Mouse (Mus musculus) T-helper 2 cell (primary cell): ENCODE measurements around the gene Kcnn4.

ENCODE experiments used
- in situ Hi-C: fragments of 300-600 bp; cut with MboI, MseI; formaldehyde crosslinking; loops from one replicate; pipeline ENCODE4 v1.15.1; 2025; ENCODE audit warnings: high pct_unique_total_duplicates

Kcnn4 gene

GRCm38 (mm10) chr7:24423107-24423763, 53.2 kb downstream of the Kcnn4 start:
- in situ Hi-C loops, result no loop called here

GRCm38 (mm10) chr7:24423956-24424732, 54.1 kb downstream of the Kcnn4 start:
- in situ Hi-C loops, result no loop called here

GRCm38 (mm10) chr7:24425919-24426318, 55.9 kb downstream of the Kcnn4 start:
- in situ Hi-C loops, result no loop called here

GRCm38 (mm10) chr7:24427168-24427567, 57.1 kb downstream of the Kcnn4 start:
- in situ Hi-C loops, result no loop called here

GRCm38 (mm10) chr7:24428725-24429124, 58.7 kb downstream of the Kcnn4 start:
- in situ Hi-C loops, result no loop called here

GRCm38 (mm10) chr7:24429413-24430112, 59.5 kb downstream of the Kcnn4 start:
- in situ Hi-C loops, result loop anchor here (5.0 kb wide), 1 partner anchor 38 kb away; no protein-coding TSS in a partner anchor

- in situ Hi-C loops, result loop anchor here (5.0 kb wide), 1 partner anchor 37 kb away; no protein-coding TSS in a partner anchor
These were observed 60.7 kb downstream of the Kcnn4 start for GRCm38 (mm10) chr7:24430551-24431345.

GRCm38 (mm10) chr7:24431713-24432112, 61.6 kb downstream of the Kcnn4 start:
- in situ Hi-C loops, result loop anchor here (5.0 kb wide), 1 partner anchor 36 kb away; no protein-coding TSS in a partner anchor

GRCm38 (mm10) chr7:24435305-24435704, 65.2 kb downstream of the Kcnn4 start:
- in situ Hi-C loops, result no loop called here
